Mouse (Mus musculus) testis, adult 2 months (tissue): Measurements from ENCODE around the gene Minos1. TPM values are rescaled to one million over a fixed set of nuclear protein-coding genes. Genes with fewer than 3 reads are reported as not detected.
A peak's percentile ranks its signal among the peaks of the same experiment; 100 is the strongest.

Experiments
- H3K27ac ChIP-seq: fragments of 200-500 bp; 2 replicates; pipeline ENCODE4 v1.5.1; 2012; ENCODE audit warnings: low read depth, low read length; ENCODE audit not compliant: control insufficient read depth, insufficient read depth
- H3K27me3 ChIP-seq: fragments of 200-500 bp; 2 replicates; pipeline ENCODE4 v1.6.1; 2012; ENCODE audit warnings: mild to moderate bottlenecking, low read length, moderate library complexity; ENCODE audit not compliant: control insufficient read depth, insufficient read depth
- H3K36me3 ChIP-seq: fragments of 200-500 bp; 2 replicates; pipeline ENCODE4 v1.6.1; 2012; ENCODE audit warnings: mild to moderate bottlenecking, low read length; ENCODE audit not compliant: control insufficient read depth, insufficient read depth
- H3K4me1 ChIP-seq: fragments of 200-500 bp; 2 replicates; pipeline ENCODE4 v1.6.1; 2012; ENCODE audit warnings: low read length; ENCODE audit not compliant: control insufficient read depth, insufficient read depth
- H3K4me3 ChIP-seq: fragments of 200-500 bp; 2 replicates; pipeline ENCODE4 v1.5.1; 2012; ENCODE audit warnings: low read depth, mild to moderate bottlenecking, low read length, moderate library complexity, mixed read lengths; ENCODE audit not compliant: control insufficient read depth
- CTCF ChIP-seq: fragments of 200-500 bp; IDR thresholded peaks from 2 replicates; pipeline ENCODE4 v1.5.1; 2012; ENCODE audit warnings: low read depth, mild to moderate bottlenecking, inconsistent platforms, low read length, moderate library complexity; ENCODE audit not compliant: control insufficient read depth, insufficient read depth, insufficient replicate concordance
- POLR2A ChIP-seq: fragments of 200-500 bp; IDR thresholded peaks from 2 replicates; pipeline ENCODE4 v1.6.1; 2012; ENCODE audit warnings: low read depth, mild to moderate bottlenecking, inconsistent platforms, low read length, moderate library complexity; ENCODE audit not compliant: control insufficient read depth
- polyA plus RNA-seq: library from polyadenylated mRNA; depleted of rRNA; stranded (reverse); fragments of >200 nt; gene quantifications from 2 replicates; pipeline ENCODE4 v1.2.3, GENCODE M21; 2012; rRNA removed

Gene Minos1
- 145 and 152 TPM in 2 replicates for polyA plus RNA-seq

- H3K27ac ChIP-seq, result peak within 1 kb of the TSS; percentile 87
- peak within 1 kb of the TSS; percentile 90 for H3K4me3 ChIP-seq
- no peaks in the 10 kb centered on the region for H3K36me3 ChIP-seq
- peaks cover 2% of the 10 kb centered on the region for H3K4me1 ChIP-seq
- H3K27me3 ChIP-seq, result no peaks in the 10 kb centered on the region
- TF ChIP-seq POLR2A (peak; percentile 92), CTCF (no peak)
Observed at GRCm38 (mm10) chr4:139130701-139131549, at the start of gene Minos1. Gene Minos1 (minus strand): TSS chr4:139131113.

DNA sequence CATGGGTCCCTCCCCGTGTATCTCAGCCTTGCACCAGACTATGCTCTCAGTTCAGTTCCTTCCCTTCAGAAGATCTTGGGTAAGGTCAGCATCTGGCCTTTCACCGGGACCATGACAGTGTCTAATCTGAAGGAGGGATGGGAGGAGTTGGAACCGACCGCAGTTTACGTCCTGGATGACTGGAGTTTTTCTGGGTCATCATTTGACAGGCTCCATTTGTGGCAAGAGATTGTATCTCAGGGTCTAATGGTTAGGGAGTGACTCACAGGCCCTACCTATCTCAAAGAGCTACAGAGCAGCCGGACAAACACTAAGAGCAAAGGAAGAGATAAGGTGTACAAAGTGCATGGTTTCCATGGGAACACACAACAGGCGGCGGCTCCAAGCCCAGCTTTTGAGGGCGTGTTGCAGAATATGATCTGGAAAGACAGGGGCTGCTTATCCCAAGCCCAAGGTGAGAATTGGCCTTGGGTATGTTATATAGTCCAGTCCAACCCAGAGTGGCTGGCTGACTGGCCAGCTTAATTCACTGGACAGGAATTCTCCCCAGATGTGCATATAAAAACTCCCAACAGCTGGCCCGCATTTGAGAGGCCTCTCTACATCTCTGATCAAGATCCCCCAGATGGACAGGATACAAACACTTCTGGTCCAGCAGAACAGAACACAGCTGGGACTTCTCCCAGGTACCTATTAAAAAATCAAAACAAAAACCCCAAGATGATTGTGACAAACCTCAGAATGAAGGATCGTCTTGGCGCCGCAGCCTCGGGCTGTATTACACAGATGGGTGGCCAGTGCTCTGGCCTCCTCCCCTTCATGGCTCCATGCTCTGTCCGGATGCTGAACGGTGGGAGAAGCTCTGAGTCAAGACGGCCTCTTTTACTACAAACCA, 49.1 kb upstream of the Minos1 start:
- Histone ChIP-seq H3K36me3 (no peaks in the 10 kb centered on the region), H3K27me3 (no peaks in the 10 kb centered on the region), H3K4me3 (no peak overlapping the region), H3K27ac (no peak overlapping the region), H3K4me1 (peaks cover 4% of the 10 kb centered on the region; the same call in 1 of the 2 replicates)
- TF ChIP-seq POLR2A (no peak), CTCF (no peak)

GRCm38 (mm10) chr4:139179218-139179617, 48.3 kb upstream of the Minos1 start:
- Histone ChIP-seq H3K36me3 (no peaks in the 10 kb centered on the region), H3K27me3 (no peaks in the 10 kb centered on the region), H3K27ac (no peak overlapping the region), H3K4me3 (no peak overlapping the region), H3K4me1 (peaks cover 4% of the 10 kb centered on the region; the same call in 1 of the 2 replicates)
- TF ChIP-seq POLR2A, result no peak
- no peak; the same call in 1 of the 2 replicates for TF ChIP-seq CTCF

GRCm38 (mm10) chr4:139178377-139178776, 47.5 kb upstream of the Minos1 start:
- Histone ChIP-seq H3K4me3 (no peak overlapping the region), H3K27me3 (no peaks in the 10 kb centered on the region)
- no peak for TF ChIP-seq POLR2A
- TF ChIP-seq CTCF, result no peak

DNA sequence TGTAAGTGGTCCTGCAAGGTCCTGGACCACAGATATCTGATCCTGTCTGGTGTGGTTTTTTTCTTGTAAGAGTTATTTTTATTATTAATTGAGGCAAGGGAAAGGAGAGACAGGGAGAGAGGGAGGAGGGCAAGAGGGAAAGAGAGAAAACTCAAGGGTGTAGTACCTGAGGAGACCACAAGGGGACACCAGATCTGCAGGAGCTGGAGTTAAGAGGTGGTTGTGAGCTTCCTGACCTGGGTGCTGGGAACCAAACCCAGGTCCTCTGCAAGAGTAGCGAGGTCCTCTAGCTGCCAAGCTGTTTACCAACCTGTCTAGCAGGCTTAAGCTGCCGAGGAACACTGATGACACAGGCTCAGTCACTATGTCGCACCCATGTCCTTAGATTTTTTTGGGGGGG, 47.0 kb upstream of the Minos1 start:
- peaks cover 4% of the 10 kb centered on the region; the same call in 1 of the 2 replicates for H3K4me1 ChIP-seq
- H3K4me3 ChIP-seq, result no peak overlapping the region
- no peak for TF ChIP-seq POLR2A
- peak; percentile 65; the same call in 1 of the 2 replicates for TF ChIP-seq CTCF
- no peaks in the 10 kb centered on the region for H3K36me3 ChIP-seq
- no peaks in the 10 kb centered on the region for H3K27me3 ChIP-seq
- H3K27ac ChIP-seq, result no peak overlapping the region

More at GRCm38 (mm10) chr4:139178377-139178776, 47.5 kb upstream of the Minos1 start:
- Histone ChIP-seq H3K27ac (no peak overlapping the region), H3K36me3 (no peaks in the 10 kb centered on the region), H3K4me1 (peaks cover 4% of the 10 kb centered on the region; the same call in 1 of the 2 replicates)

- no peak overlapping the region for H3K4me3 ChIP-seq
- no peaks in the 10 kb centered on the region for H3K27me3 ChIP-seq
- H3K36me3 ChIP-seq, result no peaks in the 10 kb centered on the region
- H3K27ac ChIP-seq, result no peak overlapping the region; the same call in none of the 2 replicates
- H3K4me1 ChIP-seq, result 0 out of 2 replicates have a peak, but pooled peaks cover 2% of the 10 kb centered on the region
- TF ChIP-seq CTCF (no peak), POLR2A (no peak)
Observed at GRCm38 (mm10) chr4:139176023-139176422, 45.1 kb upstream of the Minos1 start.
